Mouse (Mus musculus) spleen, postnatal 4 days (tissue): ENCODE data around the gene Prrt4.
A peak's percentile ranks its signal among the peaks of the same experiment; 100 is the strongest.
"Not testable (repeated sequence)": the region's sequence is repeated elsewhere in the genome, so short reads cannot be mapped to it uniquely, and the experiment has no call there.

Experiments
- DNase-seq, 2 experiments: peaks; one replicate each; pipeline ENCODE4 v3.0.0; 2022; ENCODE audit warnings: low spot score in 2 of 2

Prrt4 gene

DNA sequence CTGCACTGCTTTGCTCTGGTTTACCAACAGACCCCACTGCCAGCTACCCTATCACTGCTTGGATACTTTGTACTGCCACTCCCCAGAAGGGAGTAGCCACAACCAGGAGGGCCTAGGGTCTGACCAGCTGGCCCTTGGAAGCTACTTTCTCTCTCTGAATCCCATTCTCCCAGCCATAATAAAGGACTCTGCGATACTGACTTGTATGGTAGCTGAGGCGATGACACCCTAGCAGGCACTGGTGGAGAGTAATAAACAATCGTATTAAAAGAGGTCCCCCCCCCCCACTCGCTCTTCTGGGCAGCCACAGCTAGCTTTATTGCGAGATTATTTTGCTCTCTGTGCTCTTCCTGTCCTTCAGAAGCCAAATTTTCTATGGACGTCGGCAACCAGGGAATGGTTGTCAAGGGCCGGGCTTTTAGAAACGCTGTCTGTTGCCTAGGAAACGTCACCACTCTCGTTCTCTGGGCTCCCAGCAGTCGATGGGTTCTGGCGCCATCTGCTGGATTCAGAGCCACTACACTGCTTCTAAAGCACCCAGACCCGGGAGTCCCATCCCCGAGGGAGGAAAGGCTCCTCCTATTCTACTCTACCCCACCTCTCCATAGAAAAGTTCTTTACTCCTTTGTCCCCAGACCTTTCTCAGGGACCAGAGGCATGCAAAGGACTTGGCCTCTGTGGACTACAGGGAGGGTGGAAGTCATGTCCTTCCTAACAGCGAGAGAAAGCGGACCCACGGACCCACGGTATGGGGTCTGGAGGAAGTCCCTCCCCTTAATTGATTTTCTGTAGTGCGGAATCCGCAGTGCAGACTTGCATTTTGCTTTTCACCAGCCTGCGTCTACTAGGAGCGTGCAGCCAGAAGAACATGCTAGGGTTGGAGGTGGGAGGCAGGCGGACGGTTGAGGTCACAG, 19.2 kb upstream of the Prrt4 start:
- peak; percentile 73 to 89 for DNase-seq

DNA sequence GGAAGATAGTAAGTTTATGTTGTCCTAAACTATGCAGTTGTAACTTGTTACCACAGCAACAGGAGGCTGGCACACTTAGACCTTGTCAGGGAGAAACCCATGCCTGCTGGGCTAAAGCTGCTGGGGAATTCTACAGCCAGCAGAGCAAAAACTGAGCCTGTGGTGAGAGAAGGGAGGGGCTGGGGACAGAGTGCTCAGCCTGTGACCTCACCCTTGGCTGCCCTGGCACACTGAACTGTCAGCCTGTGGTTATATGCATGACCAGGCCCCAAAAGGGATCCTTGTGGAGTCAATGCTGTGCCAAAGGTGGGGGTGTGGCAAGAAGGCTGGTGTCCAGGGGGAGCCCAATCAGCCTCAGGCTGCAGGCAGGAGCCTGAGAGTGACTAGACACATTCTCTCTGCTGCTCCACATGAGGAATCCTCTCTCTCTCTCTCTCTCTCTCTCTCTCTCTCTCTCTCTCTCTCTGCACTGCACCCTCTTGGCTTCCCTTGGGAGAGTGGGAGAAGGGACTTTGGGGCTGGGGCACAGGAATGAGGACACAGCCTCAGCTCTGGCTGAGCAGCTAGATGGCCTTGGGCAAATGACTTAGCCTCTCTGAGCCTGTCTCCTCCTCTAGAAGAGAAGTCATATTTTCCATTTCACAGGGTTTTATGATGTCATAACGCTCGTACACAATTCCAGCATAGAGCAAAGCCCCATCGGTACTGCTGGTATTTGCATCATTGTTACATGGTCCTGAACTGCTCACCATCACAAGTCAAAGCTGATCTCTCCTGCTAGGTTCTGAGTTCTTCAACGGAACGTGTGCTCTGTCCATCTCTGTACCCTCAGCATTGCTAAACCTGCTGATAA, 16.7 kb upstream of the Prrt4 start:
- DNase-seq: peak; percentile 10 to 51

DNA sequence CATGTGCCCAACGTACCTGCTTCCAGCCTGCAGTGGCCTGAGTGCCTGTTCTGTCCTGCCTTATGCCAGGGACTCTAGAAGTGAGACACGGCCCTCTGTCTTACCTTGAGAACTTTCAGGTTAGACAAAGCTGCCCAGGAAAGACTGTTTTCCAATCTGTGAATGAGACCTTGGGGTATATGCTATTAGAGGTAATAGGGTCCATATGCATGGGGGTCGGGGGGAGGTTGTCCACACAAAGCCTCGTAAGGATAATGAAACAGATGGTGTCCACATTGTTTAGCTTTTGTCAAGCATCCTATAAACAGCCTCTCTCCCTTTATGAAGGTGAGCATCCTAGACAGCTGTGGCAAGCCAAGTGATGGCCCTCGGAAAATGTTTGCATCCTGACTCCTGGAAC, 15.8 kb upstream of the Prrt4 start:
- peak; percentile 7 to 33 for DNase-seq

DNA sequence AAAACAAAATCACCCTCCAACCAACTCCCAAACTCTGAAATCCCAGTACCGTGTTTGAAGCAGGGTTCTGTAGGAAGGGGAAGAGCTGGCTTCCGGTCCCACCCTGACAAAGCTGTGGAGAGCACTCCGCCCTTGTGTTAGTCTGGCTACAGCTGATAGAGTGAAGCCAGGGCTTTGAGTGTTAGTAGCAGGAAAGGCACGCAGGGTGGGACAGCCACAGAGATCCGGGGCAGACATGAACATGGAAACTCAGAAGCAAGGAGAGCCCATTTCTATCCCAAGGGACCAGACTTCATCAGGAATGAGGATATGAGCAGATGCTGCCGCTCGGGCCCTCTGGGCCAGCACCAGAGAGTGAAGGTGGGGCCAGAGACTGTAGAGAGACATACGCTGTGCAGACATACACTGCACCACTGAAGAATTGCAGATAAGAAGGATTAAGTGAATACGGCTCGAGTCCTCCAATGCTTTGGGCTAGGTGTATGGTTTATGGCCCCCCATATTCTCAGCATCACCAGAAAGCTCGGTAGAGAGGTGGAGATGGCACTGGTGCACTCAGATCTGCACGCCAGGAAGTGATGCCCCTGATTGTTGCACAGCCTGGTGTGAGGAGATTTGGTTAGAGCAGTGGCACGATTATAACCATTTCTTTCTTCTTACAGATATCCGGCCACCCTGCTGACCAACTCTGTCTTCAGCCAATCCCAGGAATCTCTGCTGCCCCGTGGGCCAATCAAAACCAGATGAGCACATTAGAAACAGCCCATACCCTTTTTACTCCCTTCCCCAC, 14.8 kb upstream of the Prrt4 start:
- peak; percentile 8 to 47 for DNase-seq

DNA sequence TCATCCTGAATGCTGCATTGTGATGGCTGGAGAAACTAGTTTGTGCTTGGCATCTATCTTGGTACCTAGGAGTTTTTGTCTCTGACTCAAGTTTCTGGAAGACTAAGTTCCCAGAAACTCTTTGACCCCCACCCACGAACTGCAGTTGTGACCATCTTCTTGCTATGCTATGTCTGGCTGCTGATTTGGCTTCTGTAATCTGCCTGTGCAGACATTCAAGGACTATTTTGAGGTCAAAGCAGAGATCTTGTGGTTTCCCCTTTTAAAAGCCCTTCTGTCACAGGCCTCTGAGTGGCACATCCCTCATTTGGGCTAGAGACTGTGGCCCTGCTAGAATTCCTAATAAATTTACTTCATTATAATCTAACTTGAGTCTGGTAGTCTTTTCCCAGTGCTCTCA, 8.6 kb upstream of the Prrt4 start:
- DNase-seq: no peak

DNA sequence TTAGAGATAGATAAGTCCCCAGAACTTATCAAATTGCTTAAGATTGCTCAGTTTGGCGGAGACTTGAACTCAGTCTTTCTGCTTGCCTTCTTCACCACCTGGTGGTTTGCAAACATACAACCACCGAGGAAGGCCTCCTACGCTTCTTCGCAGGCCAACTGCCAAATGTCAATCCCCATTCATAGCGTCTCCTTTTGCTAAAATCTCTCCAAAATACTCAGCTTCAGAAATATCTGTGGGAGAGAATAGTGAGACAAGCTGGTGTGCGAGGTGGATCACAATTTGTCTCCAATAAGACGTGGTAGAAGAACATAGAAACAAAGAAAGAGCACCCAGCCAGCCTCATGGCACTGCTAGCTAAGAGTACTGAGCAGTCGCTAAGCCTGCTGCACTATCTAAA, 459 bp upstream of the Prrt4 start:
- DNase-seq: peak in 1 of 2 experiments; percentile 48

DNA sequence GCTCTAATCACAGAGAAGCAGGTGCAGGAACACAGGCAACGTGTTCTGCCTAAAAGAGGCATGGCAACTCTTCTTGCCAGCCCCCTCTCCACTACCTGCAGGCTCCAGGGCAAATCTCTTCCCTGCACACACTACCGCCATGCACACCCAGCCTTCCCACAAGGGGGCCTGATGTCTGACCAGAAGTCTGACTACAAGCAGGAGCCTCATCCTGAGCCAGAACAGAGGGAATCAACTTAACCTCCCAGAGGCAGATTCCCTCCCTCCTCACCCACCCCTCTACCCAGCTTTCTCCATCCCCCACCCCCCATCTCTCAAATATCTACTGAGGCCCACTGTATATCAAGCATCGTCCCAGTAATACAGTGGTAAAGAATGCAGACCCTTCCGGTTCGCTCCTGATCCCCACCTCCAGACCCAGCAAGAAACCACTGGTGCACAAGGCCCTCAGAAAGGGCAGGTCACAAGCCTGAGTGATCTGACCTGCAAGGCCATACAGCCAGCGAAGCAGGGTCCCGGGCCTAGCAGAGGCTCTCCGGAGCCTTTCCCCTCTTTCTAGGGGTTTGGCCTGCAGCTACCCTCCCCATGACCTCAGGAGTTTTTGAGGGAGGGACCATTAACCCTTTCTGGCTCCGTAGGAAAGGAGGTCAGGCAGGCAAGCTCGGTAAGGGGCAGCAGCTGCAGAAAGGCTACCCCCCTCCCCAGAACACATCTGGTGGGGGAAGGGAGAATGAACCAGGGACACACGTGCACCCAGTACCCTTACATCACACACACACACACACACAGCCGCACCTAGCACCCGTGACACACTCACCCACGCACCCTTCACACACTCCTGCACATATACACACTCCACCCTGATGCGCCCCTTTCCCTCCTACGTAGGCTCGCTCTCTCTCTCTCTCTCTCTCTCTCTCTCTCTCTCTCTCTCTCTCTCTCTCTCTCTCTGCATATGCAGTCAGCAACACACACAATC, 1.2 kb downstream of the Prrt4 start:
- peak in 1 of 2 experiments; percentile 50 for DNase-seq

DNA sequence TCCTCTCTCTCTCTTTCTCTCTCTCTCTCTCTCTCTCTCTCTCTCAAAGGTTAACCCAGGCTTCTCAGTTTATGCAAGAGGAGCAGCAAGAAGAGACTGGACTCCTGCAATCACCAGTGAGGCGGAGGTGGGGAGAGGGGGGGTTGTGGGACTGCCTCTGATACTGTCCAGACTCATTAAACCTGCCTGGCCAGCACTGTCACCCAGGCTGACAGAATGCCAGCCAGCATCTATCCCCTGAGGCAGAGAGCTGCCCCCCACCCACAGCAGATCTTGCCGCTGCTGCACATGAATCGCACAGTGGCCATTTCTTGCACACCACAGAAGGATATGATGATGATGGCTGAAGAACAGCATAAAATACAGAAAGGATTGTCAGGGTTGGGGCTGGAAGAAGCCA, 4.3 kb downstream of the Prrt4 start:
- peak in 1 of 2 experiments; percentile 6 for DNase-seq

DNA sequence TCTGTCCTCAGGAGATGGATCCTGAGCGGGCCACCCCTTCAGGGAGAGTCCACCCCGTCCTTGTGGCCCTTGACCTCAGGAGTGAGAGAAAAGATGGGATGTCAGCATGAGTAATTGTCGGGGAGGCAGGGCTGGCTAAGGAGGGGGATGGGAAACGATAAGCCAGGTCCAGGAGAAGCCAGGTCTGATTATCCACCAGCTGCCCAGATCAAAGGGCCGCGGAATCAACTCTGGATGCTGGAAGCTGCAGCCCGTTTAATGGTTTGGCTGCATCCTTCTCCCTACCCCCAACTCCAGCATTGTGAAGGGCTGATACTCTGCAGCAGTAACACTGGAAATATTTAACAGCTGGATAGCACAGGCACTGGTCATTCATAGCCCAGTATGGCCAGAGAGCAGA, 5.0 kb downstream of the Prrt4 start:
- no peak for DNase-seq

DNA sequence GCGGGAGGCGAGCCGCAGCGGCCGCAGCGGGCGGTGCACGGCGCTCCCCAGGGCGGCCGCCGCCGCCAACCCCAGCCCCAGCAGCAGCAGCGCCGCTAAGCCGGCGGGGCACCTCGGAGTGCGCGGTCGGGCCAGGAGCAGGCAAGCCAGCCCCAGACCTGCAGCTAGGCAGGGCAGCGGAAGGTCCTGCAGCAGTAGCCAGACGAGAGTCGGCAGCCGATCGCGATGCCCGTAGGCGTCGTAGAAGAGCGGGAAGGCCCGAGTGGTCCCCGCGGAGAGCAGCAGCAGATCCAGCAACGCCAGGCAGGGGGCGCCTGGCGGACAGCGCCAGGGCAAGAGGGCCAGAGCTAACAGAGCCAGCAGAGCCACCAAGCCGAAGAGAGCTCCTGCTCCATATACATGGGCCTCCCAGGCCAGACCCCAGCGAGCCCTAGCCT, 8.4 kb downstream of the Prrt4 start:
- peak; percentile 66 to 85 for DNase-seq

DNA sequence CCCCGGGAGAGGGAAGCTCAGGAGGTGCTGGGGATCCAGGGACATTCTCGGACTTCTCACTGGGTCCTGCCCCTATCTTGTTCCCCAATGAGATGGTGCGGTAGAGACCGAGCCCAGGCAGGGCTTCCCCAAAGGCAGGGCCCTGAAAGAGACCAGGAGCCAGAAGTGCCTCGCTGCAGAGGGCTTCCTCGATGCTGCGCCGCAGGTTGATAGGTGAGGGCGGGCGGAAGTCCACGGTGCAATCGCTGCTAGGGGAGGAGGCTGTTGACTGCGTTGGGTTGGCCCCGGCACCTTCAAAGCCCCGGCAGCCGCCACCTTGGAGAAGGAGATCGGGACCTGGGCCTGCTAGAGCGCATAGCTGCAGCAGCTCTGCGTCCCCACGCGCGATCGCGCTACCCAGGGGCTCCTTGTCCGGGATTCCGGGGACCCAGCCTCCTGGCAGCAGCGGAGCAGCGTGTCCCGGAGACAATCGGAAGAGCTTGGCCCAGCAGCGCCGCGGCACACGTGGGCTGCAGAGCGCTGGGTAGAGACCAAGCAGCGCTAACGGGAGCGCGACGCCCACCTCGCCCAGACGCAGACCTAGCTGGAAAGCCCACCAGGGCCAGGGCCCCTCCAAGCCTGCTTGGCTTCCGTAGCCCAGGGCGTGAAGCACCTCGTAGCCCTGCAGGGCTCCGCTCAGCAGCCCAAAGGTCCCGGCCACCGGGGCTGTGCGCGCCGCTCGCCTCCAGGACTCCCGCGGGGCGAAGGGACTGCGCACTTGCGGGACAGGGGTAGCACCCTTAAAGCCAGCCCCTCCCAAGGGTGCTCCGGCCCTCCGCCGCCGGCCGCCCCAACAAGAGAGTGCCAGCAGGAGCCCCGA, 9.1 kb downstream of the Prrt4 start:
- DNase-seq: peak in 1 of 2 experiments; percentile 68

DNA sequence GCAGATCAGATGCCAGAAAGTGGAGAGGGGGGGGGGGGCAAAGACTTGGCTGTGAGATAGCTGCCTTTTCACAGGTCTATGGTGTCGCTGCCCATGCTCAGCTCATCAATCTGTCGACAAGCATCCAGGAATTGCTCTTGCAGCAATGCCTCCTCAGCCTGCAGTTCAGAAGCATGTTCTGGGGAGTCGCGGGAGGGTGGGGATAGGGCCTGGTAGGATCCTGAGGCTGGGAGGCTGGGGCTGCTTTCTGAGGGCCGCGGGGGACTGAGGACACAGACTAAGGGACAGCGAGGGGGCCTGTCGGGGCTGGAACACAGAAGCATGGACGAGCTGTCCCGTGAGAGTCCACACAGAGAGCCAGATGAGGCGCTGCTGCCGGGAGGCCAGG, 9.7 kb downstream of the Prrt4 start:
- no peak for DNase-seq

DNA sequence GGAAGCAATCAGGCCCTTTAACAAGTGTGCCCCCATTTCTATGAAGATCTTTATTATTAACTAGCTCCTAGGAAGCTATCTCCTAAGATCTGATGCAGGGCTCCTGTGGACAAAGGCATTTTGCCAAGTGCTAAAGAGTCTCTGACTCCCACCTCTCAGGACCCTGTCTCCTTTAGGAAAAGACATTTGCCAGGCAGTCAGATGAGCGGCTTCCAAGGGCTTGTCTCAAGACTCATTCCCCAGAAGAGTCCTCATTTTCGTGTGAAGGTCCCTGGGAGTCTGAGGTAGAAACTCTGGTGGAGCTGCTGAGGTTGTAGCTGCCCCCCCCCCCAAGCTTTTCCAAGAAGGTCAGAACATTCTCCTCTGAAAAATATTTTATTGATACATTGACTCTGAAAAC, 10.5 kb downstream of the Prrt4 start:
- no peak for DNase-seq

DNA sequence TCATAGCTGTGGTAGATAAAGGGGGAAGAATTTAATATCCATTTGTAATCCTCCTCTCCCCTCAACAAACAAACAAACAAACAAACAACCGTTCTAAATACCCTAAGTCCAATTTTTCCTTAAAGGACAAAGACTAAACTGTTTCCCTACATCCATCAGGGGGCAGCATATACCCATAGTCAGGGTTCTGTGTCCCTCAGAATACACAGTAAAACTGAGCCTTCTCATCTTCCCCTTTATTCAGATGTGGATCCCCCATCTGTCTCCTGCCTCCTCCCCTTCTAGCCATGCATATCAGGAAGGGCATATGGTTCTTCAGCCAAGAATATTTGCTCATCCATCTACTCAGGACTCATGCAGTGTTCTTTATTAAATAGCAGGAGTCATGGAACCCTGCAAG, 13.2 kb downstream of the Prrt4 start:
- no peak for DNase-seq

DNA sequence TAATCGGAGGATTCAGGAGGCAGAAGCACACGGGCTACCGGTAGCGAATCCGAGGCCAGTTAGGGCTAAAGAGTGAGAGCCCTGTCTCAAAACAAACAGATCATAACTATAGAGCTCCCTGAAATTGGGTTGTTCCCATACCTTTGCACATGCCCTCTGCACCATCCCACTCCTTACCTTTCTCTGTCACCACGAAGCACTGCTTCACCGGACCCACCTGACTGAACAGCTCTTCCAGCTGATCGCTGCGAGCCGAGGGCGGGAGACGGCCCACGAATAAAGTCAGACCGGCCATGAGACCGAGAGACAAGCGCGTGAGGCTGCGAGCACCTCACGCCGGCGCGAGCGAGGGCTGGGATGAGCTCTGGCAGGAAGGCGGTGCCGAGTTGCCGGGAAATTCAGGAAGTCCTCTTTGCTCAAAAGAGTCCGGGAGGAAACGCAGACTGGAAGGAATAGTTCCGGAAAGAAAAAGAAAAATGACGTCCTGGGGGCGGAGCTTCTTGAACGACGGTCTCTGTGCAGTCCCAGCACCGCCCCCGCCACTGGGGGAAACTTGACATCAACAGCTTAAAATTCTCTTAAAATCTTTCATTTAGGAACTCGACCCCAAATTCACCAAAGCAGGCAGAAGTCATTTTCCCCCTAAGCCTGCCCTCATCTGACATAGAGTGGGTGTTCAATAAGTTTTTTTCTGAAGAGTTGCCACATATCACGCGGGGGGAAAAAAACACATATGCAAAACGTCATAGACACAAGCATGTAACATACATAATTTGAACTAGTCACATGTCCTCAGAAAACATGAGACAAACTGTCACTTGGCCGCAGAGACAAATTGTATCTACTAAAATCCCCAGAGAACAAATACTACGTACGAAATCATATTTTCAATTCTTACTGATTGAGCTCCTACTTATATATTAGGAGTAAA, 14.8 kb downstream of the Prrt4 start, which contains the start of gene Rbm28:
Rbm28 (minus strand) TSS at position 693 of the 931 bp plus-strand sequence.
- peak; percentile 80 to 86 for DNase-seq

DNA sequence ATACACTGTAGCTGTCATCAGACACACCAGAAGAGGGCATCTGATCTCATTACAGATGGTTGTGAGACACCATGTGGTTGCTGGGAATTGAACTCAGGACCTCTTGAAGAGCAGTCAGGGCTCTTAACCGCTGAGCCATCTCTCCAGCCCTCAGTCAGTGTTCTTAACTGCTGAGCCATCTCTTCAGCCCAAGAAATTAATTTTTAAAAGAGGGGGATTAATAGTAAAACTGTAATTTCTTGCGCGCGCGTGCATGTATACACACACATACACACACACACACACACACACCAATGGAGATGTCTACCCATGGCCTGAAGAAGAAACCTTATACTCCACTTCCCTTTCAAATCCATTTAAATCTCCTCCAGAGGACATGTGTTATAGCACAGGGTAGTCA, 18.1 kb downstream of the Prrt4 start:
- DNase-seq: not testable (repeated sequence)

DNA sequence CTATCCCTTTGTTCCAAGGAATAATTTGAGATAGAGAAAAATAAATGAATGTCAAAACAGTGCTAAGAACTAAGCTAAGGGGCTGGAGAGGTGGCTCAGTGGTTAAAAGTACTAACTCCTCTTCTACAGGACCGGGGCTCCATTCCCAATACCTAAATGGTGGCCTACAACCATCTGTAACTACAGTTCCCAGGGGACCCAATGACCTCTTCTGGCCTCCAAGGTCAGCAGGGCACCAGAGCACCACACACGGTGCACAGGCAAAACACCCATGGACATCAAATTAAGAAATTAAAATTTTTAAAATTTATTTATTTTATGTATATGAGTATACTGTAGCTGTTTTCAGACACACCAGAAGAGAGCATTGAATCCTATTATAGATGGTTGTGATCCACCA, 18.6 kb downstream of the Prrt4 start:
- no peak for DNase-seq

DNA sequence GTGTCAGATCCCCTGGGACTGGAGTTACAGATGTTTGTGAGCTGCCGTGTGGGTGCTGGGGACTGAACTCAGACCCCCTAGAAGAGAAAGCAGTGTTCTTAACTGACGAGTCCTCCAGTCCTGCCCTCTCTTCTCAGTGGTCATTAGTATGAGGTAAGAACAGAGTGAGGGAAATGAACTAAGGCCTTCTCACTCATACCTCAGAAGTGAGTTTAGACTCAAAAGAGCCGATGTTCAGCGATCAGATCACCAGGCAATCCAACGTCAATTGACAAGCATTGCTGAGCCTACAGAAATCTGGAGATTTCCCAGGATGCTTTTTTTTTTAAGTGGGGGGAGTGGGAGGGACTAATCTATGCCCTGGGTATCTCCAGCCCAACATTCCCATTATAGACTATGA, 23.1 kb downstream of the Prrt4 start:
- no peak for DNase-seq
